Mouse (Mus musculus) lung, adult 2 months (tissue): Measurements from ENCODE around the gene Borcs8.

Experiments
- CTCF ChIP-seq: fragments of 200-500 bp; IDR thresholded peaks from 2 replicates; pipeline ENCODE4 v1.5.1; 2011; ENCODE audit warnings: mild to moderate bottlenecking, low read length, control low read depth; ENCODE audit not compliant: insufficient read depth
- POLR2A ChIP-seq: fragments of 200-500 bp; IDR thresholded peaks from 2 replicates; pipeline ENCODE4 v1.6.1; 2011; ENCODE audit warnings: low read depth, mild to moderate bottlenecking, control low read depth, low read length, borderline replicate concordance; ENCODE audit errors: extremely low read depth

DNA sequence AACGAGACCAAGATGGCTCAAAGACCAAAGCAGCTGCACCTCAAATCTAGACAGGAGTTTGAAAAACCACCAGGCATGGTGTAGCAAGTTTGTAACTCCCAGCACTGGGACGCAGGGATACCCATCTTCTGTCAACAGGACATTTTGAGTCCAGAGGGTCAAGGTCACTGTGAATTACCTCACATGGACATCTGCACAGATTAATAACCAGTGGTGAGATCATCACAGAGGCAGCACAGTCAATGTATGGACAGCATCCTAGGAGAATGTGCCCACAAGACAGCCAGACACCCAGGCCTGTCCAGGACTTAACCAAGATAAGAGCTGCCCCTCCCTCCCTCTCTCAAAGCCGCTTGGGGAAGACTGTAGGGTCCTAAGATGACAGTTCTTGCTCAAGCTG, 30.8 kb downstream of the Borcs8 start:
- TF ChIP-seq CTCF (no peak), POLR2A (no peak)
